8 mouse cellular contexts compared by ENCODE assay signal in the genomic region with DNA sequence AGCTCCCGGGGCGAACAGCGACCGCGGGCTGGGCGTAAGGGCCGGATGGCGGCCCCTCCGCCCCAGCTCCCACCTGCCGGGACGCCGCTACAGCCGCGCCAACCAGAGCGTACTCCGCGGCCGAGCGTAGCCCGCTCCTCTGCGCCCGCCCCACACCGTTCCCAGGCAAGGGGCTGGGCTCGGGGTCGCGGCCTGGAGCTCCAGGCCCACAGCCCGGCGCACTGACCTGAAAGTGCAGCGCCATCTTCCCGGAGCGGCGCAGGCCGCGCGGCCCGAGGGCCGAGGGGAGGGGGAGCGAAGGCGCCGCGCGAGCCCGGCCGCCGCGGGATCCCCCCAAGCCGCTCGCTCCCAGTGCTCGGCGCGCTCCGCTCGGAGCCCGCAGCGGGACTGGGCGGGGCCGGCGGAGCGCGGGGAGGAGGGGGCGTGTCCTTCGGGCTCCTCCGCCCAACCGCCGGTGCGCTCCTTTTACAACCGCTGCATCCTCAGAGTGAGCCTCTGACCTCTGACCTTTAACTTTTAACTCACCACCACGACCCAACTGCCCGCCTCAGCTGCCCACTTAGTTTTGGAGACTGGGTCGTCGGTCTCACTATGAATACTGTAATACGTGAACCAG. TPM values are rescaled to one million over a fixed set of nuclear protein-coding genes. Genes with fewer than 3 reads are reported as not detected.
DNase-seq lines count a peak whose midpoint lies in the region; ATAC-seq lines count a peak whose summit lies in the region.

Gene Ranbp17, minus strand, starts transcription at position 371 of the 616 bp plus-strand sequence.

- peak; percentile 70 for DNase-seq in Muller cell, postnatal 12 days (ENCODE audit: inconsistent ontology term)
- peak; percentile 55 for DNase-seq in c-Kit-positive CD71-positive TER-119-positive erythroid progenitor cells, embryonic 14.5 days (ENCODE audit: low spot score)
- DNase-seq in hindbrain, embryonic 11.5 days (ENCODE audit: low spot score): peak; percentile 83
- peak; percentile 4 for DNase-seq in left cerebral cortex, adult 11 months (ENCODE audit: low spot score)
- peak; percentile 56 for DNase-seq in lung, postnatal 14 days
- peak; percentile 50 for DNase-seq in retina, postnatal 7 days (ENCODE audit: low read depth, low spot score)
- peak; percentile 76 for DNase-seq in yolk sac, embryonic 10.5 days (ENCODE audit: low spot score)

- no peaks in the 10 kb centered on the region for H3K9me3 ChIP-seq in forebrain, embryonic 12.5 days
- H3K9me3 ChIP-seq in hindbrain, embryonic 11.5 days (ENCODE audit: control insufficient read depth, low read length): no peaks in the 10 kb centered on the region

- H3K4me3 ChIP-seq in forebrain, embryonic 12.5 days (replicated peaks): peak within 1 kb of the TSS; percentile 90
- peak within 1 kb of the TSS; percentile 74 for H3K4me3 ChIP-seq in hindbrain, embryonic 11.5 days (ENCODE audit: low read depth, low read length)

- ATAC-seq in forebrain, embryonic 12.5 days (ENCODE audit: low FRiP score): peak; percentile 93
- ATAC-seq in hindbrain, embryonic 11.5 days (ENCODE audit: low FRiP score): peak; percentile 90

- WGBS in forebrain, embryonic 12.5 days: 1% methylated on average over 51 of the region's 72 CpGs
- 1% methylated on average over 62 of the region's 72 CpGs for WGBS in hindbrain, embryonic 11.5 days

- peaks cover 7% of the 10 kb centered on the region; the same call in 1 of the 2 replicates for H3K4me1 ChIP-seq in forebrain, embryonic 12.5 days
- no peaks in the 10 kb centered on the region for H3K4me1 ChIP-seq in hindbrain, embryonic 11.5 days (replicated peaks; ENCODE audit: control insufficient read depth, insufficient read depth, low read length)

- H3K27ac ChIP-seq in forebrain, embryonic 12.5 days: peak within 1 kb of the TSS; percentile 92
- peak within 1 kb of the TSS; percentile 90 for H3K27ac ChIP-seq in hindbrain, embryonic 11.5 days (ENCODE audit: low read depth, low read length)

- H3K27me3 ChIP-seq in forebrain, embryonic 12.5 days: no peaks in the 10 kb centered on the region
- no peaks in the 10 kb centered on the region for H3K27me3 ChIP-seq in hindbrain, embryonic 11.5 days (ENCODE audit: control insufficient read depth, insufficient read depth, low read length)

- peak within 1 kb of the TSS; percentile 59 for H3K4me2 ChIP-seq in forebrain, embryonic 12.5 days
- H3K4me2 ChIP-seq in hindbrain, embryonic 11.5 days (replicated peaks; ENCODE audit: low read depth, low read length): peak within 1 kb of the TSS; percentile 63

- no peaks in the 10 kb centered on the region for H3K36me3 ChIP-seq in forebrain, embryonic 12.5 days (replicated peaks)
- H3K36me3 ChIP-seq in hindbrain, embryonic 11.5 days (ENCODE audit: control insufficient read depth, insufficient read depth, low read length): no peaks in the 10 kb centered on the region

- peak within 1 kb of the TSS; percentile 87 for H3K9ac ChIP-seq in forebrain, embryonic 12.5 days
- H3K9ac ChIP-seq in hindbrain, embryonic 11.5 days (ENCODE audit: low read depth, low read length): peak within 1 kb of the TSS; percentile 79

RNA-seq across cellular contexts. Expression of gene Ranbp17, which starts in this region (rescaled TPM):
- 12.7 and 13.0 TPM in 2 replicates for polyA plus RNA-seq in forebrain, embryonic 12.5 days (2016; fragmentation: Nextera tagmentation; extraction: Ambion mirVana)
- polyA plus RNA-seq in hindbrain, embryonic 11.5 days (2014; fragmentation: Nextera tagmentation; extraction: Ambion mirVana): 13.7 and 14.8 TPM in 2 replicates

Comparison
In these comparisons a context has a peak if more than half of its experiments do, and no peak if none do; other contexts are left out.
1. Peak in every context shown above with its lines: DNase-seq, ATAC-seq, H3K4me3 ChIP-seq and H3K27ac ChIP-seq.
2. DNase-seq: peak in every context shown above with its lines; median percentile 83 in hindbrain, embryonic 11.5 days; 76 in yolk sac, embryonic 10.5 days; 70 in Muller cell, postnatal 12 days; 56 in lung, postnatal 14 days; 55 in c-Kit-positive CD71-positive TER-119-positive erythroid progenitor cells, embryonic 14.5 days; 50 in retina, postnatal 7 days; 4 in left cerebral cortex, adult 11 months.